Mouse (Mus musculus): ENCODE data around the gene Egflam. TPM values are rescaled to one million over a fixed set of nuclear protein-coding genes. Genes with fewer than 3 reads are reported as not detected.

Gene Egflam
- polyA plus RNA-seq, 1 experiment from 2014 or later, result 15.8 TPM

DNA sequence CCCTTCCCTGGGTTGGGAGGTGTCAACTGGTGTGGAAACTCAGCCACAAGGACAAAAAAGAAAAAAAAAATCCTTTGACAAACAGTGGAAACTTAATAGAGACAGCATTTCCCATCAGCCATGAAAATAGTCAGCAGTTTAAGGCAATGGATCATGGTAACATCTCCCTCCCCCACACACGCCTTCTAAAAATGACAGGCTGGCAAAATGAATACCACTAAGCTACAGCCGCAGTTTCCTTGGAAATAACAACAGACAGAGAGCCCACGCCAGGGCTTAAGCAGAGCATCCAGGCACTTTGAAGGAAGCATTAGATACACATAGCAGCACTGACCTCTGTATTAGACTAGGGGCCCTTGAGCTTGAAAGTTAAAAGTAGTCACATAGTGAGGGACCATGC lies 157.2 kb downstream of the Egflam start:
- no peak for ATAC-seq (ENCODE audit: low read depth)

DNA sequence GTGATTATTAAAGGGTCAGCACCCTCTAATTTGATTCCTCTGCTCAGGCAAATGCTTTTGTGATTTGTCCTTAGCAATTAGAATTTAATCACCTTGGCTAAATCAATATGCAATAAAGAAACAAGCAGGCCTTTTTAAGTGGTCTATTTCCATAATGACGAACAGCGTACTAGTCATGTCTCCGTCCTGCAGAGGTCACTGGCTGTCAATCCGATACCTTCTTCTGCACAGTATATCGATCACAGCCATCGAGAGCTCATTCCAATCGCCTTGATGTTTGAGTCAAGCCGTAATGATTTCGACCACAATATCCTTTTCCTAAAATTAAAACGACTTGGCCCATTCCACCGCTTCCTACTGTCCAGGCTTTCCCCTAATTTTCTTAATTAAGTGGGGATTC lies 158.3 kb downstream of the Egflam start:
- H3K4me1 ChIP-seq (replicated peaks), result no peaks in the 10 kb centered on the region; the same call in 1 of the 2 replicates
- no peak for ATAC-seq (ENCODE audit: low read depth)
- H3K4me2 ChIP-seq, result no peak overlapping the region
- no peak overlapping the region for H3K9ac ChIP-seq
- no peak overlapping the region for H3K27ac ChIP-seq (replicated peaks)
- H3K4me3 ChIP-seq, result no peak overlapping the region
- no peaks in the 10 kb centered on the region for H3K27me3 ChIP-seq
- no peaks in the 10 kb centered on the region for H3K9me3 ChIP-seq
- no peaks in the 10 kb centered on the region for H3K36me3 ChIP-seq
- 76% methylated on average over 11 of the region's 11 CpGs for WGBS

More for the DNA sequence above, 157.2 kb downstream of the Egflam start:
- Histone ChIP-seq H3K9ac (no peak overlapping the region), H3K27me3 (no peaks in the 10 kb centered on the region), H3K36me3 (no peaks in the 10 kb centered on the region), H3K9me3 (no peaks in the 10 kb centered on the region), H3K4me3 (no peak overlapping the region), H3K4me2 (no peak overlapping the region), H3K4me1 (replicated peaks) (no peaks in the 10 kb centered on the region; the same call in 1 of the 2 replicates), H3K27ac (replicated peaks) (no peak overlapping the region)
- WGBS, result 69% methylated on average over 3 of the region's 3 CpGs

DNA sequence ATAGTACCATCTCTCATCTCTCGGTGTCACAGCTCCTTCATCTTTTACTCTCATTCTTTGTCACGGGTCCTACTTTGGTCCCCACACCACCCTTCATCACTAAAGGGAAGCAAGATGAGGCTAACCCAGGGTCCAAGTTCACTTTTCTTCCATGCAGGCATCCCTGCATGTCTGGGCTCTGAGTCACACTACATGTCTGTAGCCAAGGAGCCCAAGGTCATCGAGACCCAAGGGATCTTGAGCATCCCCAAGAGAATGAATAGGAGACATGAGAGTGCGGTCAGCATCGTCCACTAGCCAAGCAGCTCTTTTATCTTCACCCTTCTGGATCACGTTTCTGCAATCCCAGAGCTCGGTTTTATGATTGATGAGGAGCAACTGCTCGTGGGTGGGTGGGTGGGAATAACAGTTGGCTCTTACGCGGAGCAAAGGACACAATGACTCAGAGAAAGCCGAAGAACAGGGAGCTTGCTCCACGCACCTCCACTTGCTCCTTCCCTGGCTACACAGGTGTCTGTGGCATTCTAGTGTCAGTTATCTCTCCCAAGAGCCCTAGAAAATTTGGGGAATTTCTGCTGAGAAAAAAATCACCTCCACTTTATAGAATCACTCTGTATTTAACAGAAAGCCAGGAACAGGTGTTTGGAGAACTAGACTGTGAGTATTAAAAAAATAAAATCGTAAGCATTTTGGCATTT lies 164.7 kb downstream of the Egflam start:
- 90% methylated on average over 13 of the region's 13 CpGs for WGBS
- H3K9me3 ChIP-seq, result no peaks in the 10 kb centered on the region
- no peak overlapping the region for H3K9ac ChIP-seq
- no peak overlapping the region for H3K27ac ChIP-seq (replicated peaks)
- H3K27me3 ChIP-seq, result no peaks in the 10 kb centered on the region
- ATAC-seq (ENCODE audit: low read depth), result no peak
- H3K4me1 ChIP-seq (replicated peaks), result no peaks in the 10 kb centered on the region
- H3K4me2 ChIP-seq, result no peak overlapping the region
- no peak overlapping the region for H3K4me3 ChIP-seq
- no peaks in the 10 kb centered on the region for H3K36me3 ChIP-seq

DNA sequence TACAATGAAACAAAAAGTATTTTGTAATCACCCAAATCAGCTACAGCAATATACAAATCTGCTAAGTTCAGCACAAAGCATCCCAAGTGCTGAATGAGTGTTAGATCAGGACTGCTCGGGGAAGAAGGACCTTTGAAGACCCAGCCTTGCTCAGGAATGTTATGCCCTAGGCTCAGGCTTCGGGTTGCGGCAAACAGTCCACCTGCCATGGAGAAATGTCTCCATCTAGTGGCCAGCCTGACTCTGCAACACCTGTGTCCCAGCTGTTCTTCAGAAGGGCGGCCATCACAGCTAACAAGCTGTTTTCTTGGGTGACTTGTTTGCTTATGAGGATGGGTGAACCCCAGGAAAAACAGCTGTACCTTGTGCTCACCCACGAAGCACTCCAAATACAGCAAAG lies 172.0 kb downstream of the Egflam start:
- no peaks in the 10 kb centered on the region for H3K27me3 ChIP-seq

DNA sequence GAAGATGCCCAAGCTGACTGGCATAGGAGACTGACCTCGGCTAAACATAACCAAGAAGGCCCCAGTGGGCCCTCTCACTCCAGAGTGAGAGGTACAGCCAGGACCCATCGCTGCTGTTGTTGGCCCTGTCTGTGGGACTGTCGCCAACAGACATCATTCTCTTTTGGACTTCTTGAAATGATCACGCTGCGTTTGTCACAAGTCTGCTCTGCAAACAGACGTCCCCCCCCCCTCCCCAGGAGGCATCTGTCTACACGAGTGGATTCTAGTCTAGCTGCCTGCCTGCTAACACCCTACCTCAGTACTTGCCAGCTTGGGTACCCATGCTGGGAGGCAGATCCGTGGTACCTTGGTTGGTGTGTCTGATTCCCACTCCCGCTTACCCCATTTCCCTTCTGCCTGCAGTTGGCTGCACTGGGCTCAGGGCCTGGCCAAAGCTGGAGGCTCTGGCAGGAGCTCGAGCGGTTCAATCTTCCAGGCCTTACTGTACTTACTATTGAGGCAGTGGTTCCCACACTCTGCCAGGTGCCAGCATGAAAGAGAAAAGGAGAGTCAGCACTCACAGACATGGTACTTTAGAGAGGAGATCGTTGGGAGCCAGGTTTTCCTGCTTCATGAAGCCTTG lies 173.9 kb downstream of the Egflam start:
- Histone ChIP-seq H3K27ac (replicated peaks) (no peak overlapping the region), H3K9ac (no peak overlapping the region), H3K4me2 (no peak overlapping the region), H3K4me3 (no peak overlapping the region), H3K36me3 (no peaks in the 10 kb centered on the region), H3K4me1 (replicated peaks) (peaks cover 10% of the 10 kb centered on the region; the same call in 1 of the 2 replicates), H3K27me3 (no peaks in the 10 kb centered on the region), H3K9me3 (no peaks in the 10 kb centered on the region)
- WGBS, result 74% methylated on average over 12 of the region's 12 CpGs
- ATAC-seq (ENCODE audit: low read depth), result no peak

More for the DNA sequence above, 172.0 kb downstream of the Egflam start:
- H3K9me3 ChIP-seq, result no peaks in the 10 kb centered on the region
- 7% methylated on average over 5 of the region's 5 CpGs for WGBS
- H3K4me2 ChIP-seq, result no peak overlapping the region
- H3K36me3 ChIP-seq, result no peaks in the 10 kb centered on the region
- peak; percentile 95 for ATAC-seq (ENCODE audit: low read depth)
- no peak overlapping the region for H3K27ac ChIP-seq (replicated peaks)
- no peak overlapping the region for H3K4me3 ChIP-seq
- H3K9ac ChIP-seq, result no peak overlapping the region
- peaks cover 10% of the 10 kb centered on the region; the same call in 1 of the 2 replicates for H3K4me1 ChIP-seq (replicated peaks)

DNA sequence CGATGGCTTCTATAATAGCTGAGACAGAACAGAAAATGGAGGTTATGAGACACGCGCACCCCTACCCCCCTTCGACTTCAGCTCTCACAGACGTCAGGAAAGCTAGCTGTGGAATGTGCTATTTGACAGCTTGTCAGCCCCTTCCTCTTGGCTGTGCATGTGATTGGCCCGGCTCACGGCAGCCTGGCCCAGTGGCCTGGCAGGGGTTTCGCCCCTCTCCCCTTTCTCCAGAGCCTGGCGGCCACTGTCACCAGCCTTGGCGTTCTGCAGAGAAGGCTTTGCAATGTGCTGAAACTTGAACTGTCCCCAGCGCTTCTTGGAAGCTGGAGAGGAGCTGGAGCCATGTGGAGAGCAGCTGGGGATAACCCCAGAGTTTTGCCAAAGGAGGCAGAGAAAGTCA lies 175.4 kb downstream of the Egflam start:
- WGBS, result 63% methylated on average over 11 of the region's 11 CpGs
- Histone ChIP-seq H3K4me3 (no peak overlapping the region), H3K27me3 (no peaks in the 10 kb centered on the region), H3K9me3 (no peaks in the 10 kb centered on the region), H3K27ac (replicated peaks) (no peak overlapping the region), H3K4me2 (no peak overlapping the region), H3K36me3 (no peaks in the 10 kb centered on the region), H3K4me1 (replicated peaks) (peaks cover 10% of the 10 kb centered on the region; the same call in 1 of the 2 replicates), H3K9ac (no peak overlapping the region)
- no peak for ATAC-seq (ENCODE audit: low read depth)

DNA sequence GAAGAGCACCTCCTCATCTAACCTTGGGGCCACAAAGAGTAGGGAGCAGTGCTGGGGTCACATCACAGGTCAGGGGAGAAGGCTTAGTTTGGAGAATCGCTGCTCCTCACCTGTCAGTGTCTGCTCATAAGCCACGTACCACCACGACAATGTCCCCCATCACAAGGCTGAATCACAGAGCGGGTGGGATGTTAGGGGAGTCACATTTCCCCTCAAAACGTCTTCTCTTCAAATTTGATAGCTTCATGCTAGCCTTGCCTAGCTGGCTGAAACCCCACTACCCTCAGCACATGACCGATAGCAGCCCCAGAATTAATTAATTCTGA lies 181.0 kb downstream of the Egflam start:
- Histone ChIP-seq H3K4me3 (no peak overlapping the region), H3K27me3 (no peaks in the 10 kb centered on the region), H3K9me3 (no peaks in the 10 kb centered on the region), H3K4me1 (replicated peaks) (no peaks in the 10 kb centered on the region; the same call in 1 of the 2 replicates), H3K27ac (replicated peaks) (no peak overlapping the region), H3K36me3 (no peaks in the 10 kb centered on the region), H3K9ac (no peak overlapping the region), H3K4me2 (no peak overlapping the region)
- no peak for ATAC-seq (ENCODE audit: low read depth)
- 91% methylated on average over 6 of the region's 6 CpGs for WGBS

DNA sequence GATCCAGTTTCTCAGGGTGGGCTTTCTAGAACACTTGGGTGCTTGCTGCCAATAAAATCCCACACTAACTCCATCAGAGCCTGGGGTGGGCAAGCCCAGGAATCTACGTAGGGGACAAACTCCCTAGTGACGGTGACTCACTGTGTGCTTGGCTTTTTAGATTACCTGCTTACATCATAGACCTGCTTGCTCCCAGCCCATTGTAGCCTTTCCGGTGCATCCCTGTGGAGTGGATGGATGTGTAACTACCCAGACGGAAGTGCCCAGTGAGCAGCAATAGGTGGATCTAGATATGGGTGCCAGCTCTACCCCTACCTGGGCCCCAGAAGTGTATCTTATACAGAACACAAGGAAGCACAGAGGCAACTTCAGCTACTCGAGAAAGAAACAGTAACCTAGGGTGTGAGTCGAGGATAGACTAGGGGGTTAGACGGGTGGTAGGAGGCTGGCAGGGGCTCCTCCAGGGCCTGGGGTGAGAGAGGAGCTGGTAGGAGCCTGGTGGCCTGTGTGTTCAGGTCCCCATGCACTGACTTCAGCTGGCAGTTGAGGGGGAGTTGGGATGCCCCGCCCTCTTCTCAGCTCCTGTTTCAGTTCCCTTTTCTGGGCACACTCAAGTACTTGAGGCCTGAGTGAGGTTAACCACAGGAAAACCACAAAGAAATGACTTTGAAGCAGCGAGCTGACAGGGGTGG lies 181.5 kb downstream of the Egflam start:
- Histone ChIP-seq H3K27me3 (no peaks in the 10 kb centered on the region), H3K9me3 (no peaks in the 10 kb centered on the region), H3K27ac (replicated peaks) (no peak overlapping the region), H3K4me1 (replicated peaks) (no peaks in the 10 kb centered on the region), H3K4me3 (no peak overlapping the region), H3K4me2 (no peak overlapping the region), H3K9ac (no peak overlapping the region), H3K36me3 (no peaks in the 10 kb centered on the region)
- WGBS, result 91% methylated on average over 9 of the region's 9 CpGs
- ATAC-seq (ENCODE audit: low read depth), result 0 out of 2 replicates have a peak, but pooled peaks have one; percentile 27

DNA sequence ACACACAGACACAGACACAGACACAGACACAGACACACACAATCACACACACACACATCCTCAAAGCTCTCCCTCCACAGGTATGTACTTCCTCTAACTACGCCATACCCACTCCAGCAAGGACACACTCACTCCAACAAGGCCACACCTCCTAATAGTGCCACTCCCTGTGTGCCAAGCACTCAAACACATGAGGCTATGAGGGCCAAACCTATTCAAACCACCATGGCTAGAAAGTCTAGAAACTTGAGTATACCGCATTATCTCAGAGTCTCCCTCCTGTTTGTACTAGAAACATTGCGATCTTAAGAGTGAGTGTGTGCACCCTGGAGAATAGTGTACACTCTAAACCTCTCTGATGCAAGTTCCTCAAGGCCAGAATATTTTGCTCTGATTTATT lies 182.3 kb downstream of the Egflam start:
- H3K36me3 ChIP-seq, result no peaks in the 10 kb centered on the region
- no peaks in the 10 kb centered on the region for H3K9me3 ChIP-seq
- ATAC-seq (ENCODE audit: low read depth), result no peak
- no peaks in the 10 kb centered on the region for H3K4me1 ChIP-seq (replicated peaks)
- H3K27ac ChIP-seq (replicated peaks), result no peak overlapping the region
- 97% methylated on average over 3 of the region's 3 CpGs for WGBS
- no peak overlapping the region for H3K4me3 ChIP-seq
- H3K27me3 ChIP-seq, result no peaks in the 10 kb centered on the region
- no peak overlapping the region for H3K4me2 ChIP-seq
- no peak overlapping the region for H3K9ac ChIP-seq

DNA sequence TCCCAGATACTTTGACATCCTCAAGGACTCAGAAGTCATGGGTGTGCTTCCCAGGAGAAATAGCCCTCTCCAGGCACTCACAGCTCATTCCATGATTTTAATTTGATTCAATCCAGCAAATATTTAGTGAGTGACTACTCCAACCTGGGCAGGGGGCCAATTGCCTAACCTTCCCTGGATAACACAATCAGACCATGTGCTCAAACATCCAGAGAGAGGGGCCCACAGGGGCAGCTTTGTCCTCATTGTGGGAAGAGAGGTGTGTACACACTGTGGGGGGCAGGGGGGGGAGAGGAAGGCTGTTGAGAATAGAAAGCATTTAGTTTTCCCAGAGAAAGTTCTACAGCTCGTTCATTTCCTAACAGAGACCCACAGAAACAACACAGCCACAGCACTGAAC lies 184.5 kb downstream of the Egflam start:
- no peaks in the 10 kb centered on the region for H3K27me3 ChIP-seq
- no peak overlapping the region for H3K4me2 ChIP-seq
- 30% methylated on average over 1 of the region's 1 CpGs for WGBS
- no peak overlapping the region for H3K9ac ChIP-seq
- H3K9me3 ChIP-seq, result no peaks in the 10 kb centered on the region
- no peaks in the 10 kb centered on the region for H3K4me1 ChIP-seq (replicated peaks)
- no peaks in the 10 kb centered on the region for H3K36me3 ChIP-seq
- no peak overlapping the region for H3K4me3 ChIP-seq
- no peak overlapping the region for H3K27ac ChIP-seq (replicated peaks)
- ATAC-seq (ENCODE audit: low read depth), result 0 out of 2 replicates have a peak, but pooled peaks have one; percentile 53

DNA sequence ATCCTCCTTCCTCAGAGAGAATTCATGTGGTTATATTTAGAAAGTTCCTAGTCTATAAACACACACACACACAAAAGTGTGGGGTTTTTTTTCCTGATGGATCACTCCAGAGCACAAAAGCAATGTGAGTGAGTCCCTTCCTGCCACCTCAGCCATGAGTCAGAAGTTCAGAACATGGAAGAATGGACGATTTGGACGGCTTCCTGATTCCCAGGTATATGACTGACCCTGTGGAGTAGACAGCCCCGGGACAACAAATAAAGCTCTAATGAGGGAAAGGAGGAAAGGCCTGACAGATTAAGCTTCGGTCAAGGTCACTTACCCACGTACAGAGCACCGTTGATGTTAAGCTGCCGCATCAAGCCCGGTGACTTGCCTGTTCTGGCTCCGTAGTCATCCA lies 190.0 kb downstream of the Egflam start:
- Histone ChIP-seq H3K27me3 (no peaks in the 10 kb centered on the region), H3K4me3 (no peak overlapping the region)
- 82% methylated on average over 9 of the region's 9 CpGs for WGBS

DNA sequence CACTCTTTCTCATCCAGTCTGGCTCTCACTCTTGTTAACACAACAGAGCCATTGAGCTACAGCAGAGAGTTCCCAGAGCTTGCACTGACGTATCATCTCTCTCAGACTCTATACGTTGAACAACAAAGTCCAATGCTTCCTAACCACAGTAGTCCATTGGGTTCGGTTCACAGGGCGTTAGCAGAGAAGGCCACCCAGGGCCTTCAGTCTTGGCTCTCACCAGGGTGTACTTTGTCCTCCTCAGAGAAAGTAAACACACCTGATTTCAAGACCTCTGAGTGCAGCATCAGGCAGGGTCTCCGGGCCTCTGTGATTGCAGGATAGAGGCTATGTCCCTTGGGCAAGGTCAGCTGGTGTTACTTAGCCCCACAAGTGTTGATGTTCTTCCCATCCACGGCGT lies 190.9 kb downstream of the Egflam start:
- Histone ChIP-seq H3K4me1 (replicated peaks) (peaks cover 31% of the 10 kb centered on the region), H3K27ac (replicated peaks) (no peak overlapping the region), H3K9me3 (no peaks in the 10 kb centered on the region), H3K36me3 (no peaks in the 10 kb centered on the region), H3K4me3 (no peak overlapping the region), H3K9ac (no peak overlapping the region), H3K4me2 (no peak overlapping the region), H3K27me3 (no peaks in the 10 kb centered on the region)
- ATAC-seq (ENCODE audit: low read depth), result no peak
- WGBS, result 86% methylated on average over 7 of the region's 7 CpGs

More for the DNA sequence above, 190.0 kb downstream of the Egflam start:
- Histone ChIP-seq H3K36me3 (no peaks in the 10 kb centered on the region), H3K4me2 (no peak overlapping the region), H3K9ac (no peak overlapping the region), H3K27ac (replicated peaks) (no peak overlapping the region), H3K4me1 (replicated peaks) (peaks cover 25% of the 10 kb centered on the region), H3K9me3 (no peaks in the 10 kb centered on the region)
- no peak for ATAC-seq (ENCODE audit: low read depth)
